Mouse (Mus musculus) liver, adult 2 months (tissue): ENCODE measurements at regions not wholly inside any gene's neighbourhood (a gene's known extent, or its start where the extent isn't known, plus 50 kb on each side); places are given as distances from the start of the nearest gene placed in this dataset.

Experiments used
- DNase-seq: peaks from one replicate; pipeline ENCODE4 v3.0.0-alpha.2; 2011; ENCODE audit warnings: low read depth, low spot score; ENCODE audit errors: extremely low read depth
- H3K27ac ChIP-seq: fragments of 200-500 bp; replicated peaks from 2 replicates; pipeline ENCODE4 v1.5.1; 2012; ENCODE audit warnings: low read depth, mild to moderate bottlenecking, control low read depth, inconsistent platforms, low read length; ENCODE audit not compliant: insufficient read depth
- H3K27me3 ChIP-seq: fragments of 200-500 bp; 2 replicates; pipeline ENCODE4 v1.6.1; 2012; ENCODE audit warnings: mild to moderate bottlenecking, moderate library complexity, low read length, inconsistent platforms; ENCODE audit not compliant: control insufficient read depth, insufficient read depth
- H3K36me3 ChIP-seq: fragments of 200-500 bp; 2 replicates; pipeline ENCODE4 v1.6.1; 2012; ENCODE audit warnings: low read length, inconsistent platforms; ENCODE audit not compliant: control insufficient read depth, insufficient read depth
- H3K4me1 ChIP-seq: fragments of 200-500 bp; 2 replicates; pipeline ENCODE4 v1.6.1; 2011; ENCODE audit warnings: low read length; ENCODE audit not compliant: control insufficient read depth, insufficient read depth
- H3K4me3 ChIP-seq: fragments of 200-500 bp; 2 replicates; pipeline ENCODE4 v1.5.1; 2011; ENCODE audit warnings: low read depth, mild to moderate bottlenecking, control low read depth, low read length, moderate library complexity; ENCODE audit not compliant: insufficient read depth
- H3K79me2 ChIP-seq: fragments of 200-500 bp; 2 replicates; pipeline ENCODE4 v1.6.1; 2012; ENCODE audit warnings: inconsistent platforms, mild to moderate bottlenecking, low read length, moderate library complexity; ENCODE audit not compliant: control insufficient read depth, insufficient read depth
- H3K9ac ChIP-seq: fragments of 200-500 bp; 2 replicates; pipeline ENCODE4 v1.6.1; 2012; ENCODE audit warnings: low read depth, mild to moderate bottlenecking, control low read depth, inconsistent platforms, low read length
- CTCF ChIP-seq: fragments of 200-500 bp; IDR thresholded peaks from 2 replicates; pipeline ENCODE4 v1.5.1; 2011; ENCODE audit warnings: low read depth, low read length, control low read depth
- POLR2A ChIP-seq: fragments of 200-500 bp; IDR thresholded peaks from 2 replicates; pipeline ENCODE4 v1.6.1; 2011; ENCODE audit warnings: low read length, control low read depth; ENCODE audit not compliant: insufficient read depth; ENCODE audit errors: extremely low read depth
- WGBS: fragments of 180-500 bp; shearing (Covaris S2); methylation state at CpG from one replicate; pipeline ENCODE4 v1.1.7; 2018; 5-methylcytosine and 5-hydroxymethylcytosine counted together

DNA sequence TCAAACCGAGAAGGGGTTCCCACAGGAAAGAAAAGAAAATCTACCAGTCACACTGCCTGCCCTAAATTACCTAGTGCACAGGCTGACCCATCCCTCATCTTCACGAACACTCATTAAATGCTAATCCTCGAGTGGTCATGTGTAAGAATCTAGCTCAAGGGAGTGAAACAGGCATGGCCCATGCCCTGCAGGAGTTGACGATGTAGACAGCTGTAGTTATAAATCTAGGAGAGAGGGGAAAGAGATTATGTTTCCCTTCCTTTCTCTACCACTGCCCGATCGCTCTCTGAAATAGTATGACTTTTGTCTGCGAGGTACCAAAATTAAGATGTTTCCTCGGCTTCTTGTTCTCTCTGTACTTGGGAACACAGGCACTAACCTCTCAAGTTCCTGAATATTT lies 249.2 kb downstream of the Epha4 start:
- TF ChIP-seq POLR2A = no peak
- H3K4me1 ChIP-seq = no peaks in the 10 kb centered on the region
- 88% methylated on average over 8 of the region's 8 CpGs for WGBS

DNA sequence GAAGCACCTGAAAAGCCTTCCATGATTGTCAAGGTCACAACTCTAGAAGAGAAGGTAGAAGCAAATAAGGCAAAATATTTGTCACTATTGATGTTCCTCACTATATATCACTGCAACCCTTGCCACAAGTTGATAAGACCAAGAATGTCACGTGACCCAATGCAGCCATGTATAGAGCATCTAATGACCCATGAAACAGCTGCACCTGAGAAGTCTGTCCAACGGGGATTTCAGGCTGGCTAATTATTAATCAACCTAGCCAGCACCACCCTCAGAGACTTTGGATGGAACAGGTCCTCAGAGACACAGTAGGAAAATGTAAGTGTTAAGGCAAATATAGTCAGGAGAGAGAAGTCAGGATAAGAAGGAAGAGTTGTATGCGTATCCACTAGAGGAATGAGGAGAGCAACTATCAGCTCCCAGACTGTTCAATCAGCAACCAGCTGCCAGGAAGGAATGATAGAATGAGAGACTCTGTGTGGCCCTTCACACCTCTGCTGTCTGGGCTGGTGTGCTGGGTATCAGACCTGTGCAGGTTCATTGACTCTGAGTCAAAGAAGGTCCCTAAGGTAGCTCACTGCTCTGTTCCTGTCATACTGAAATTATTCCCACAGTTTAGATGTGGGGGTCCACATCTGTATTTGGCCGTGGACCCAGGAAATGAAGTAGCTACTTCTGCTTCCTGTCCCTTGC lies 247.4 kb downstream of the Epha4 start:
- Histone ChIP-seq H3K9ac (no peak overlapping the region), H3K4me1 (no peaks in the 10 kb centered on the region), H3K27ac (no peak overlapping the region), H3K36me3 (no peaks in the 10 kb centered on the region), H3K27me3 (no peaks in the 10 kb centered on the region), H3K79me2 (no peaks in the 10 kb centered on the region), H3K4me3 (no peak overlapping the region)
- DNase-seq = no peak
- WGBS = 58% methylated on average over 4 of the region's 4 CpGs
- TF ChIP-seq CTCF (no peak), POLR2A (no peak)

More for the DNA sequence above, 249.2 kb downstream of the Epha4 start:
- no peaks in the 10 kb centered on the region for H3K27me3 ChIP-seq
- no peaks in the 10 kb centered on the region for H3K79me2 ChIP-seq
- H3K36me3 ChIP-seq = no peaks in the 10 kb centered on the region
- DNase-seq = no peak
- H3K9ac ChIP-seq = no peak overlapping the region
- no peak overlapping the region for H3K4me3 ChIP-seq
- H3K27ac ChIP-seq = no peak overlapping the region

GRCm38 (mm10) chr1:77275297-77275696 lies 239.6 kb downstream of the Epha4 start:
- H3K27me3 ChIP-seq = no peaks in the 10 kb centered on the region
- 91% methylated on average over 9 of the region's 9 CpGs for WGBS
- no peaks in the 10 kb centered on the region for H3K36me3 ChIP-seq
- TF ChIP-seq POLR2A (no peak), CTCF (no peak)
- no peak overlapping the region for H3K27ac ChIP-seq
- H3K79me2 ChIP-seq = no peaks in the 10 kb centered on the region
- no peak overlapping the region for H3K9ac ChIP-seq
- no peak overlapping the region for H3K4me3 ChIP-seq
- peaks cover 2% of the 10 kb centered on the region; the same call in 1 of the 2 replicates for H3K4me1 ChIP-seq
- no peak for DNase-seq

- H3K79me2 ChIP-seq = no peaks in the 10 kb centered on the region
- H3K4me1 ChIP-seq = peaks cover 2% of the 10 kb centered on the region; the same call in 1 of the 2 replicates
- no peak overlapping the region for H3K27ac ChIP-seq
- H3K9ac ChIP-seq = no peak overlapping the region
- H3K27me3 ChIP-seq = no peaks in the 10 kb centered on the region
- H3K36me3 ChIP-seq = no peaks in the 10 kb centered on the region
- WGBS = 17% methylated on average over 7 of the region's 7 CpGs
- TF ChIP-seq CTCF (no peak), POLR2A (no peak)
- peak; percentile 79 for DNase-seq
- no peak overlapping the region for H3K4me3 ChIP-seq
These were observed 235.3 kb downstream of the Epha4 start for GRCm38 (mm10) chr1:77279566-77279965.

DNA sequence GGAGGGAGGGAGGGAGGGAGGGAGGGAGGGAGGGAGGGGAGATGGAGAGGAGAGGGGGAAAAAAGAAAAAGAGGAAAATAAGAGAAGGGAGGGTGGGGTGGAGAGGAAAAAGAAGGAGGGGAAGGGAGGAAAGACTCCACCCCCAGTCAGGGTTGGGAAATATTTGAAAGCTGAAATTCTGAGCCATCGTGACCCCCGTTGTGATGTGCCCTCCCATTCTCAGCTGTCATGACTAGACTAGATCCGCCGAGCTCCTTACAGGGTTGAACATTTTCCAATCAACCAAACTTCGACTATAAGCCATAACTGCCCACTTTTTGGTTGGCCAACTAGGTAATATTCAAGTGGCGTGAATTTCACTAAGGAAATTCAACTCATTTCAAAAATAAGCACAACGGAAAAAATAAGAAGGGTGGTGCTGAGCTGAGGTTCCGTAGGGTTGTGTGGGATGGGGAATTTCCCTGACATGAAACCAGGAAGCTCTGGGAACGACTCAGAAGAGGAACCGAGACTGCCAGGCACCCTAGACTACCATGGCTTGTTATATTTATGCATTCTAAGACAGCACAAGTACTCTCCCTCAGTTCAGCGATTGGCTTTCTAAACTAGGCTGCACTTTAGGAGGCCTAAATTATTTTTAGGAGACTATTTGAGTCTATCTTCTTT lies 234.4 kb downstream of the Epha4 start:
- H3K9ac ChIP-seq = no peak overlapping the region
- no peak for TF ChIP-seq CTCF
- no peak for TF ChIP-seq POLR2A
- no peak overlapping the region for H3K4me3 ChIP-seq
- no peaks in the 10 kb centered on the region for H3K36me3 ChIP-seq
- H3K27me3 ChIP-seq = no peaks in the 10 kb centered on the region
- peak; percentile 36 for DNase-seq
- no peak overlapping the region for H3K27ac ChIP-seq
- WGBS = 78% methylated on average over 11 of the region's 11 CpGs
- H3K79me2 ChIP-seq = no peaks in the 10 kb centered on the region
- peaks cover 2% of the 10 kb centered on the region; the same call in 1 of the 2 replicates for H3K4me1 ChIP-seq

GRCm38 (mm10) chr1:77281741-77282140 lies 233.1 kb downstream of the Epha4 start:
- 86% methylated on average over 4 of the region's 4 CpGs for WGBS
- Histone ChIP-seq H3K36me3 (no peaks in the 10 kb centered on the region), H3K79me2 (no peaks in the 10 kb centered on the region), H3K9ac (no peak overlapping the region), H3K27ac (no peak overlapping the region), H3K4me3 (no peak overlapping the region), H3K27me3 (no peaks in the 10 kb centered on the region), H3K4me1 (peaks cover 2% of the 10 kb centered on the region; the same call in 1 of the 2 replicates)
- no peak for DNase-seq
- TF ChIP-seq POLR2A = no peak
- no peak for TF ChIP-seq CTCF
